Mouse (Mus musculus): Measurements from ENCODE around the gene Erich6b. TPM values are rescaled to one million over a fixed set of nuclear protein-coding genes. Genes with fewer than 3 reads are reported as not detected.

Gene Erich6b
- polyA plus RNA-seq, 1 experiment from 2014 or later, result not detected

DNA sequence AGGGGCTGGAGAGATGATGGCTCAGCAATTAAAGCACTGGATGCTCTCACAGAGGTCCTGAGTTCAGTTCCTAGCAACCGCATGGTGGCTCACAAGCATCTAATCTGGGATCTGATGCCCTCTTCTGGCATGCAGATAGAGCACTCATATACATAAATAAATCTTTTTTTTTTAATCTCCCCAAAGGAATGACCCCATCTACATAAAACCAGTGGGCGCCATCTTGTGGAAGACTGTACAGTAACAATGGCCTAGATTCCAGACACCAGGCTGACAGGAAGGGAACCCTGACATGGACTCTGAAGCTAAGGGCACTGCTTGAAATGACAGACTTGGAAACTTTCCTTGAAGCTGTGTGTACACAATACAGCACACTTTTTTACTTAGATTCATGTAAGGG lies 1.2 kb upstream of the Erich6b start:
- H3K9ac ChIP-seq (replicated peaks; ENCODE audit: low read depth, low read length), result no peak overlapping the region
- 84% methylated on average over 2 of the region's 2 CpGs for WGBS
- H3K27me3 ChIP-seq (ENCODE audit: control insufficient read depth, insufficient read depth, low read length), result no peaks in the 10 kb centered on the region
- no peak for ATAC-seq (ENCODE audit: insufficient number of reproducible peaks, insufficient read depth, low FRiP score, low read depth)
- no peak overlapping the region for H3K4me3 ChIP-seq (ENCODE audit: low read depth, low read length)
- no peaks in the 10 kb centered on the region for H3K36me3 ChIP-seq (ENCODE audit: control insufficient read depth, insufficient read depth, low read length)
- no peak overlapping the region for H3K27ac ChIP-seq (ENCODE audit: low read length)
- H3K9me3 ChIP-seq (ENCODE audit: control insufficient read depth, low read depth, low read length), result no peaks in the 10 kb centered on the region
- no peak overlapping the region for H3K4me2 ChIP-seq (replicated peaks; ENCODE audit: low read depth, low read length)
- no peaks in the 10 kb centered on the region for H3K4me1 ChIP-seq (ENCODE audit: control insufficient read depth, insufficient read depth, low read length)

DNA sequence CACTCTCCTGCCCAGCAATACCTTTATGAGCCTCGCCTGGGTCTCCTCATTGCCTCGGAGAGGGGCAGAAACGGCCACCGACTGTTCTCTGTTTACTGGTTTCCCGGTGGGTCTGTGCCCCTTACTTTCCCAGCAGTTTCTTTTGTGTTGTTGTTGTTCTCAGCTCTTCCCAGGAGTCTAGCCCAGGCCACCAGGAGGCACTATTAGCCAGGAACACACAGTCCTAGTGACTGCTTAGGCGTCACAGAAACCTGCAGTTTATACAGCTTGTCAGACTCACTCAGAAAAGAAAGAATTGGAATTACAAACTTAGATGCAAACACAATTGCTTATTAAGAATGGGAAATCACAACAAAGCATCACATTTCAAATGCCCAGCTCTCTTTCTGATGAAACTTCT lies 690 bp upstream of the Erich6b start:
- no peaks in the 10 kb centered on the region for H3K27me3 ChIP-seq (ENCODE audit: control insufficient read depth, insufficient read depth, low read length)
- no peak overlapping the region for H3K27ac ChIP-seq (ENCODE audit: low read length)
- H3K9ac ChIP-seq (replicated peaks; ENCODE audit: low read depth, low read length), result no peak overlapping the region
- 70% methylated on average over 6 of the region's 6 CpGs for WGBS
- no peaks in the 10 kb centered on the region for H3K4me1 ChIP-seq (ENCODE audit: control insufficient read depth, insufficient read depth, low read length)
- no peak overlapping the region for H3K4me2 ChIP-seq (replicated peaks; ENCODE audit: low read depth, low read length)
- ATAC-seq (ENCODE audit: insufficient number of reproducible peaks, insufficient read depth, low FRiP score, low read depth), result no peak
- no peaks in the 10 kb centered on the region for H3K36me3 ChIP-seq (ENCODE audit: control insufficient read depth, insufficient read depth, low read length)
- H3K9me3 ChIP-seq (ENCODE audit: control insufficient read depth, low read depth, low read length), result no peaks in the 10 kb centered on the region
- no peak overlapping the region for H3K4me3 ChIP-seq (ENCODE audit: low read depth, low read length)

- WGBS, result 93% methylated on average over 7 of the region's 7 CpGs
- H3K36me3 ChIP-seq (ENCODE audit: control insufficient read depth, insufficient read depth, low read length), result no peaks in the 10 kb centered on the region
- no peaks in the 10 kb centered on the region for H3K4me1 ChIP-seq (ENCODE audit: control insufficient read depth, insufficient read depth, low read length)
- H3K9me3 ChIP-seq (ENCODE audit: control insufficient read depth, low read depth, low read length), result no peaks in the 10 kb centered on the region
- H3K4me2 ChIP-seq (replicated peaks; ENCODE audit: low read depth, low read length), result no peak overlapping the region
- no peak overlapping the region for H3K9ac ChIP-seq (replicated peaks; ENCODE audit: low read depth, low read length)
- no peak overlapping the region for H3K27ac ChIP-seq (ENCODE audit: low read length)
- no peak overlapping the region for H3K4me3 ChIP-seq (ENCODE audit: low read depth, low read length)
- no peaks in the 10 kb centered on the region for H3K27me3 ChIP-seq (ENCODE audit: control insufficient read depth, insufficient read depth, low read length)
- no peak for ATAC-seq (ENCODE audit: insufficient number of reproducible peaks, insufficient read depth, low FRiP score, low read depth)
Observed at GRCm38 (mm10) chr14:75645461-75645860, 3.4 kb downstream of the Erich6b start.

GRCm38 (mm10) chr14:75646060-75646459 lies 4.0 kb downstream of the Erich6b start:
- Histone ChIP-seq H3K27me3 (ENCODE audit: control insufficient read depth, insufficient read depth, low read length) (no peaks in the 10 kb centered on the region), H3K4me1 (ENCODE audit: control insufficient read depth, insufficient read depth, low read length) (no peaks in the 10 kb centered on the region), H3K27ac (ENCODE audit: low read length) (no peak overlapping the region), H3K4me2 (replicated peaks; ENCODE audit: low read depth, low read length) (no peak overlapping the region), H3K9me3 (ENCODE audit: control insufficient read depth, low read depth, low read length) (no peaks in the 10 kb centered on the region), H3K36me3 (ENCODE audit: control insufficient read depth, insufficient read depth, low read length) (no peaks in the 10 kb centered on the region), H3K9ac (replicated peaks; ENCODE audit: low read depth, low read length) (no peak overlapping the region), H3K4me3 (ENCODE audit: low read depth, low read length) (no peak overlapping the region)
- 48% methylated on average over 9 of the region's 9 CpGs for WGBS
- no peak for ATAC-seq (ENCODE audit: insufficient number of reproducible peaks, insufficient read depth, low FRiP score, low read depth)

DNA sequence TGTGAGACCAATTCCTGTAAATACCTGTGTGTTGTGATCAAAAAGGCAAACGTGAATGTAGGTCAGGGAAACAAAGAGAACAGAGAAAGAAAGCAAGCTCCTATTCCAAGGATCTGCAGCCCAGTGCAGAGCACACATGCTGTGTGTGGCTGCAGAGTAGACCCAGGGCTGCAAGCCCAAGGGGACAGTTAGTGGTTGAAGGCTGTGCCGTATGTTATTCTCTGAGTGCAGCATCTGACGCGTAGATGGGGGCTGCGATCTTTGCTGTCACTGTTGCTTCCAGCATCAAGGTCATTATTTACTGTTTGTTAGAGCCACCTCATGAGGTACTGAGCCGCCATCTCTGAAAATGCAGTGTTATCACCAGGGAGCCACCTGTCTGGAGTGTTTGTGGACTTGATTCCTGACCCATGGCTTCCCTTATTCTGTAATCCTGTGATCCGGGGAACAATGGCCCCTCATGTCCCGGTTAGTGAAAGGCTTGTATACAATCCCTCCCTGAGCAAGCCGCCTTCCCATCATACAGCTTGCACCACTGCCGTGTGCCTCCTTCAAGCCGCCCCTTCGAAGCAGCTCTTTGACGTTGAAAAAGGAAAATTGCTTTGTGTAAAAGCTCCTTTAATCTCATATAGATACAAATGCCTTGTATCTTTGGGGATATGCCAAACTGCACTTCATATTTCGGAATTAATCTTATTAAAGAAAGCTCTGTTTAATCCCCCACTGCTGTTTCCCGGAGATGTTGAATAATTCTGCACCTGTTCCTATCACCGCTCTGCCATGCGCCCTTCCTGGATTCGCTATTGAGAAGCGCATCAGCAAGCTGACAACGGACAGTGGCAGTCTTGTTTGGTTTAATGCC lies 5.1 kb downstream of the Erich6b start:
- no peak for ATAC-seq (ENCODE audit: insufficient number of reproducible peaks, insufficient read depth, low FRiP score, low read depth)
- 41% methylated on average over 20 of the region's 20 CpGs for WGBS
- Histone ChIP-seq H3K36me3 (ENCODE audit: control insufficient read depth, insufficient read depth, low read length) (no peaks in the 10 kb centered on the region), H3K4me2 (replicated peaks; ENCODE audit: low read depth, low read length) (no peak overlapping the region), H3K27me3 (ENCODE audit: control insufficient read depth, insufficient read depth, low read length) (no peaks in the 10 kb centered on the region), H3K27ac (ENCODE audit: low read length) (no peak overlapping the region), H3K4me3 (ENCODE audit: low read depth, low read length) (no peak overlapping the region), H3K9ac (replicated peaks; ENCODE audit: low read depth, low read length) (no peak overlapping the region), H3K9me3 (ENCODE audit: control insufficient read depth, low read depth, low read length) (no peaks in the 10 kb centered on the region), H3K4me1 (ENCODE audit: control insufficient read depth, insufficient read depth, low read length) (no peaks in the 10 kb centered on the region)

DNA sequence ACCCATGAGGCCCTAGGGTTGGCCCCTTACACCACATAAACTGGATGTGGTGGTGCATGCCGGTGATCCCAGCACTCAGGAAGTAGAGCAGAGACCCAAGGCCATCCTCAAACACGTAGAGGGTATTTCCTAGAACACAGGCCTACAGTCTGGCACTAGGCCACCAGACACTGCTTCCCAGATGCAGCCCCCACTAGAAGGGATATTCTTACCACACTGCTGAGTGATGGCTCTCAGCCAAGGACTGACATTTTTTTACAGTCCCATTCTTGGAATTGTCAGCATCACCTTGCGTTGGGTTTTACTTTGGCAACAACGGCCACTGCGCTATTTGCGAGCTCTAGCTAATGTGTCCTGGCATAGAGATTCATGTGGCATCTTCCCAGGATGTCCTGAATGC lies 18.9 kb downstream of the Erich6b start:
- Histone ChIP-seq H3K4me2 (replicated peaks; ENCODE audit: low read depth, low read length) (no peak overlapping the region), H3K27me3 (ENCODE audit: control insufficient read depth, insufficient read depth, low read length) (no peaks in the 10 kb centered on the region), H3K4me1 (ENCODE audit: control insufficient read depth, insufficient read depth, low read length) (no peaks in the 10 kb centered on the region), H3K9me3 (ENCODE audit: control insufficient read depth, low read depth, low read length) (no peaks in the 10 kb centered on the region), H3K36me3 (ENCODE audit: control insufficient read depth, insufficient read depth, low read length) (no peaks in the 10 kb centered on the region), H3K4me3 (ENCODE audit: low read depth, low read length) (no peak overlapping the region), H3K27ac (ENCODE audit: low read length) (no peak overlapping the region), H3K9ac (replicated peaks; ENCODE audit: low read depth, low read length) (no peak overlapping the region)
- ATAC-seq (ENCODE audit: insufficient number of reproducible peaks, insufficient read depth, low FRiP score, low read depth), result no peak
- 82% methylated on average over 6 of the region's 6 CpGs for WGBS

DNA sequence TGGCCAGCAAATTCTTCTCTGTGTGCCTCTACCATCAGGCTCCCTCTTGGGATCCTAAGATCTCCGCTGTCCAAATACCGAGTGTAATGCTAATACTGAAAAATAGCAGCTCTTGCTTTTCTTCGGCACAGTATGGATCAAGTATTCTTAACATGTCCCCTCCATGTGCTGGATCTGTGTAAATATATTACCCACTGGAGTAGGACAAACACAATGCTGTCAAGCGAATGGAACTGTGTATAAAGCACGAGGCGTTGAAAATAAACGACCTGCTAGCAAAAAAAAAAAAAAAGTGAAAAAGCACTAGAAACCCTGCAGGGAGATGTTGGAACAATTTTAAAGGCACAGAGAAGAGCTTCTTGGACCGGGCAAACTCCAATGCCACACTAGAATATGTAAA lies 19.5 kb downstream of the Erich6b start:
- no peak overlapping the region for H3K4me2 ChIP-seq (replicated peaks; ENCODE audit: low read depth, low read length)
- no peaks in the 10 kb centered on the region for H3K4me1 ChIP-seq (ENCODE audit: control insufficient read depth, insufficient read depth, low read length)
- no peak overlapping the region for H3K4me3 ChIP-seq (ENCODE audit: low read depth, low read length)
- no peaks in the 10 kb centered on the region for H3K27me3 ChIP-seq (ENCODE audit: control insufficient read depth, insufficient read depth, low read length)
- H3K9ac ChIP-seq (replicated peaks; ENCODE audit: low read depth, low read length), result no peak overlapping the region
- WGBS, result 51% methylated on average over 8 of the region's 8 CpGs
- no peaks in the 10 kb centered on the region for H3K36me3 ChIP-seq (ENCODE audit: control insufficient read depth, insufficient read depth, low read length)
- no peak overlapping the region for H3K27ac ChIP-seq (ENCODE audit: low read length)
- ATAC-seq (ENCODE audit: insufficient number of reproducible peaks, insufficient read depth, low FRiP score, low read depth), result no peak
- H3K9me3 ChIP-seq (ENCODE audit: control insufficient read depth, low read depth, low read length), result no peaks in the 10 kb centered on the region

- Histone ChIP-seq H3K4me3 (ENCODE audit: low read depth, low read length) (no peak overlapping the region), H3K4me1 (ENCODE audit: control insufficient read depth, insufficient read depth, low read length) (no peaks in the 10 kb centered on the region), H3K9me3 (ENCODE audit: control insufficient read depth, low read depth, low read length) (no peaks in the 10 kb centered on the region), H3K9ac (replicated peaks; ENCODE audit: low read depth, low read length) (no peak overlapping the region), H3K27ac (ENCODE audit: low read length) (no peak overlapping the region), H3K4me2 (replicated peaks; ENCODE audit: low read depth, low read length) (no peak overlapping the region), H3K36me3 (ENCODE audit: control insufficient read depth, insufficient read depth, low read length) (no peaks in the 10 kb centered on the region), H3K27me3 (ENCODE audit: control insufficient read depth, insufficient read depth, low read length) (no peaks in the 10 kb centered on the region)
- ATAC-seq (ENCODE audit: insufficient number of reproducible peaks, insufficient read depth, low FRiP score, low read depth), result no peak
- WGBS, result 91% methylated on average over 2 of the region's 2 CpGs
Observed at GRCm38 (mm10) chr14:75665430-75666180, 23.5 kb downstream of the Erich6b start.

All from stomach, embryonic 14.5 days (tissue).